Mouse (Mus musculus): ENCODE results near the gene Mlxip. TPM values are rescaled to one million over a fixed set of nuclear protein-coding genes. Genes with fewer than 3 reads are reported as not detected.

The Mlxip gene
- polyA plus RNA-seq, 1 experiment from 2014 or later: 10.5 TPM

- TF ChIP-seq EP300 (optimal IDR thresholded peaks at IDR 0.05): no peak
- no peak for TF ChIP-seq CTCF (IDR thresholded peaks at IDR 0.05; ENCODE audit: low read depth)
- 67% methylated on average over 11 of the region's 11 CpGs for WGBS
- no peak for DNase-seq (ENCODE audit: low spot score)
- Histone ChIP-seq H3K27ac (replicated peaks) (peak overlapping the region; percentile 18; the same call in 1 of the 2 replicates), H3K4me2 (replicated peaks; ENCODE audit: low read depth) (peak overlapping the region; percentile 65), H3K9ac (ENCODE audit: low read length) (peak overlapping the region; percentile 27; the same call in 1 of the 2 replicates), H3K4me1 (replicated peaks; ENCODE audit: control insufficient read depth, insufficient read depth) (0 out of 2 replicates have a peak, but pooled peaks cover 2% of the 10 kb centered on the region), H3K9me3 (ENCODE audit: control insufficient read depth, low read length) (no peaks in the 10 kb centered on the region), H3K36me3 (ENCODE audit: control insufficient read depth, insufficient read depth, low read length) (no peaks in the 10 kb centered on the region), H3K27me3 (ENCODE audit: control insufficient read depth, insufficient read depth, low read length) (no peaks in the 10 kb centered on the region), H3K4me3 (ENCODE audit: low read depth, low read length) (peak overlapping the region; percentile 99; the same call in 1 of the 2 replicates)
- ATAC-seq (ENCODE audit: low FRiP score, low TSS enrichment): no peak
These were observed 3.2 kb downstream of the Mlxip start for GRCm38 (mm10) chr5:123397786-123398185.

- Histone ChIP-seq H3K9me3 (ENCODE audit: control insufficient read depth, low read length) (no peaks in the 10 kb centered on the region), H3K27ac (replicated peaks) (no peak overlapping the region), H3K27me3 (ENCODE audit: control insufficient read depth, insufficient read depth, low read length) (no peaks in the 10 kb centered on the region), H3K4me1 (replicated peaks; ENCODE audit: control insufficient read depth, insufficient read depth) (0 out of 2 replicates have a peak, but pooled peaks cover under 1% of the 10 kb centered on the region), H3K36me3 (ENCODE audit: control insufficient read depth, insufficient read depth, low read length) (no peaks in the 10 kb centered on the region), H3K4me3 (ENCODE audit: low read depth, low read length) (no peak overlapping the region), H3K9ac (ENCODE audit: low read length) (no peak overlapping the region), H3K4me2 (replicated peaks; ENCODE audit: low read depth) (no peak overlapping the region)
- no peak for DNase-seq (ENCODE audit: low spot score)
- 82% methylated on average over 4 of the region's 4 CpGs for WGBS
- TF ChIP-seq CTCF (IDR thresholded peaks at IDR 0.05; ENCODE audit: low read depth) (no peak), EP300 (optimal IDR thresholded peaks at IDR 0.05) (no peak)
- ATAC-seq (ENCODE audit: low FRiP score, low TSS enrichment): no peak
These were observed 4.4 kb downstream of the Mlxip start for GRCm38 (mm10) chr5:123398856-123399498.

- H3K4me1 ChIP-seq (replicated peaks; ENCODE audit: control insufficient read depth, insufficient read depth): 0 out of 2 replicates have a peak, but pooled peaks cover 2% of the 10 kb centered on the region
- 95% methylated on average over 3 of the region's 3 CpGs for WGBS
- DNase-seq (ENCODE audit: low spot score) (no peak), ATAC-seq (ENCODE audit: low FRiP score, low TSS enrichment) (no peak)
- H3K4me2 ChIP-seq (replicated peaks; ENCODE audit: low read depth): no peak overlapping the region
- H3K27ac ChIP-seq (replicated peaks): no peak overlapping the region
- H3K36me3 ChIP-seq (ENCODE audit: control insufficient read depth, insufficient read depth, low read length): no peaks in the 10 kb centered on the region
- H3K4me3 ChIP-seq (ENCODE audit: low read depth, low read length): no peak overlapping the region
- H3K9me3 ChIP-seq (ENCODE audit: control insufficient read depth, low read length): no peaks in the 10 kb centered on the region
- no peak overlapping the region for H3K9ac ChIP-seq (ENCODE audit: low read length)
- no peaks in the 10 kb centered on the region for H3K27me3 ChIP-seq (ENCODE audit: control insufficient read depth, insufficient read depth, low read length)
- TF ChIP-seq EP300 (optimal IDR thresholded peaks at IDR 0.05) (no peak), CTCF (IDR thresholded peaks at IDR 0.05; ENCODE audit: low read depth) (no peak)
These were observed 9.9 kb downstream of the Mlxip start for GRCm38 (mm10) chr5:123404480-123404879.

GRCm38 (mm10) chr5:123406952-123407351 is 12.4 kb downstream of the Mlxip start:
- ATAC-seq (ENCODE audit: low FRiP score, low TSS enrichment) (no peak), DNase-seq (ENCODE audit: low spot score) (no peak)
- H3K4me2 ChIP-seq (replicated peaks; ENCODE audit: low read depth): no peak overlapping the region
- no peaks in the 10 kb centered on the region for H3K36me3 ChIP-seq (ENCODE audit: control insufficient read depth, insufficient read depth, low read length)
- no peak for TF ChIP-seq CTCF (IDR thresholded peaks at IDR 0.05; ENCODE audit: low read depth)
- TF ChIP-seq EP300 (optimal IDR thresholded peaks at IDR 0.05): no peak
- no peaks in the 10 kb centered on the region for H3K27me3 ChIP-seq (ENCODE audit: control insufficient read depth, insufficient read depth, low read length)
- H3K9ac ChIP-seq (ENCODE audit: low read length): no peak overlapping the region
- H3K4me3 ChIP-seq (ENCODE audit: low read depth, low read length): no peak overlapping the region
- 59% methylated on average over 2 of the region's 2 CpGs for WGBS
- H3K27ac ChIP-seq (replicated peaks): no peak overlapping the region
- 0 out of 2 replicates have a peak, but pooled peaks cover 2% of the 10 kb centered on the region for H3K4me1 ChIP-seq (replicated peaks; ENCODE audit: control insufficient read depth, insufficient read depth)
- H3K9me3 ChIP-seq (ENCODE audit: control insufficient read depth, low read length): no peaks in the 10 kb centered on the region

- H3K9me3 ChIP-seq (ENCODE audit: control insufficient read depth, low read length): no peaks in the 10 kb centered on the region
- no peak overlapping the region for H3K4me3 ChIP-seq (ENCODE audit: low read depth, low read length)
- 61% methylated on average over 3 of the region's 3 CpGs for WGBS
- ATAC-seq (ENCODE audit: low FRiP score, low TSS enrichment): no peak
- H3K36me3 ChIP-seq (ENCODE audit: control insufficient read depth, insufficient read depth, low read length): no peaks in the 10 kb centered on the region
- no peak overlapping the region for H3K27ac ChIP-seq (replicated peaks)
- H3K9ac ChIP-seq (ENCODE audit: low read length): no peak overlapping the region
- 0 out of 2 replicates have a peak, but pooled peaks cover 2% of the 10 kb centered on the region for H3K4me1 ChIP-seq (replicated peaks; ENCODE audit: control insufficient read depth, insufficient read depth)
- H3K27me3 ChIP-seq (ENCODE audit: control insufficient read depth, insufficient read depth, low read length): no peaks in the 10 kb centered on the region
- DNase-seq (ENCODE audit: low spot score): no peak
- H3K4me2 ChIP-seq (replicated peaks; ENCODE audit: low read depth): no peak overlapping the region
- no peak for TF ChIP-seq CTCF (IDR thresholded peaks at IDR 0.05; ENCODE audit: low read depth)
- no peak for TF ChIP-seq EP300 (optimal IDR thresholded peaks at IDR 0.05)
These were observed 13.6 kb downstream of the Mlxip start for GRCm38 (mm10) chr5:123408176-123408575.

GRCm38 (mm10) chr5:123412193-123412592 is 17.6 kb downstream of the Mlxip start:
- H3K9ac ChIP-seq (ENCODE audit: low read length): no peak overlapping the region
- ATAC-seq (ENCODE audit: low FRiP score, low TSS enrichment) (no peak), DNase-seq (ENCODE audit: low spot score) (no peak)
- no peak overlapping the region for H3K27ac ChIP-seq (replicated peaks)
- no peaks in the 10 kb centered on the region for H3K9me3 ChIP-seq (ENCODE audit: control insufficient read depth, low read length)
- H3K4me3 ChIP-seq (ENCODE audit: low read depth, low read length): no peak overlapping the region
- H3K4me2 ChIP-seq (replicated peaks; ENCODE audit: low read depth): no peak overlapping the region
- H3K36me3 ChIP-seq (ENCODE audit: control insufficient read depth, insufficient read depth, low read length): no peaks in the 10 kb centered on the region
- H3K4me1 ChIP-seq (replicated peaks; ENCODE audit: control insufficient read depth, insufficient read depth): peaks cover 4% of the 10 kb centered on the region; the same call in 1 of the 2 replicates
- no peaks in the 10 kb centered on the region for H3K27me3 ChIP-seq (ENCODE audit: control insufficient read depth, insufficient read depth, low read length)
- no peak for TF ChIP-seq EP300 (optimal IDR thresholded peaks at IDR 0.05)
- no peak for TF ChIP-seq CTCF (IDR thresholded peaks at IDR 0.05; ENCODE audit: low read depth)
- 66% methylated on average over 4 of the region's 4 CpGs for WGBS

Measured in stomach, postnatal 0 days (tissue).